Mouse (Mus musculus) midbrain, embryonic 14.5 days (tissue): ENCODE measurements at regions not wholly inside any gene's neighbourhood (a gene's known extent, or its start where the extent isn't known, plus 50 kb on each side); places are given as distances from the start of the nearest gene placed in this dataset.

Source experiments
- ATAC-seq: fragments of 200-750 bp; cut with Nextera tagmentation; 2 replicates; pipeline ENCODE4 v1.8.0; 2017; ENCODE audit warnings: moderate number of reproducible peaks, moderate library complexity; ENCODE audit not compliant: low FRiP score, low TSS enrichment
- DNase-seq: peaks from one replicate; pipeline ENCODE4 v3.0.0-alpha.2; 2015
- H3K27ac ChIP-seq: fragments of 300-500 bp; sonication (generic); replicated peaks from 2 replicates; pipeline ENCODE4 v1.5.1; 2014; ENCODE audit warnings: mild to moderate bottlenecking, low read depth, low read length, moderate library complexity
- H3K27me3 ChIP-seq: fragments of 300-500 bp; sonication (generic); 2 replicates; pipeline ENCODE4 v1.6.1; 2014; ENCODE audit warnings: low read length, control low read depth, mixed read lengths; ENCODE audit not compliant: control insufficient read depth, insufficient read depth
- H3K36me3 ChIP-seq: fragments of 300-500 bp; sonication (generic); 2 replicates; pipeline ENCODE4 v1.6.1; 2014; ENCODE audit warnings: low read length, control low read depth; ENCODE audit not compliant: control insufficient read depth, insufficient read depth
- H3K4me1 ChIP-seq: fragments of 300-500 bp; sonication (generic); 2 replicates; pipeline ENCODE4 v1.6.1; 2014; ENCODE audit warnings: mild to moderate bottlenecking, antibody characterized with exemption, low read length, control low read depth; ENCODE audit not compliant: control insufficient read depth, insufficient read depth
- H3K4me2 ChIP-seq: fragments of 300-500 bp; sonication (generic); 2 replicates; pipeline ENCODE4 v1.6.1; 2014; ENCODE audit warnings: mild to moderate bottlenecking, low read length, moderate library complexity
- H3K4me3 ChIP-seq: fragments of 300-500 bp; sonication (generic); replicated peaks from 2 replicates; pipeline ENCODE4 v1.5.1; 2014; ENCODE audit warnings: low read depth, low read length
- H3K9ac ChIP-seq: fragments of 300-500 bp; sonication (generic); replicated peaks from 2 replicates; pipeline ENCODE4 v1.6.1; 2014; ENCODE audit warnings: mild to moderate bottlenecking, low read length, moderate library complexity
- H3K9me3 ChIP-seq: fragments of 300-500 bp; sonication (generic); 2 replicates; pipeline ENCODE4 v1.6.1; 2016; ENCODE audit warnings: low read length, control low read depth, mixed read lengths; ENCODE audit not compliant: control insufficient read depth
- WGBS: fragments of 180-500 bp; shearing (Covaris S2); extraction: QIAGEN DNeasy Blood & Tissue Kit; methylation state at CpG from one replicate; pipeline ENCODE4 v1.1.7; 2014; 5-methylcytosine and 5-hydroxymethylcytosine counted together

DNA sequence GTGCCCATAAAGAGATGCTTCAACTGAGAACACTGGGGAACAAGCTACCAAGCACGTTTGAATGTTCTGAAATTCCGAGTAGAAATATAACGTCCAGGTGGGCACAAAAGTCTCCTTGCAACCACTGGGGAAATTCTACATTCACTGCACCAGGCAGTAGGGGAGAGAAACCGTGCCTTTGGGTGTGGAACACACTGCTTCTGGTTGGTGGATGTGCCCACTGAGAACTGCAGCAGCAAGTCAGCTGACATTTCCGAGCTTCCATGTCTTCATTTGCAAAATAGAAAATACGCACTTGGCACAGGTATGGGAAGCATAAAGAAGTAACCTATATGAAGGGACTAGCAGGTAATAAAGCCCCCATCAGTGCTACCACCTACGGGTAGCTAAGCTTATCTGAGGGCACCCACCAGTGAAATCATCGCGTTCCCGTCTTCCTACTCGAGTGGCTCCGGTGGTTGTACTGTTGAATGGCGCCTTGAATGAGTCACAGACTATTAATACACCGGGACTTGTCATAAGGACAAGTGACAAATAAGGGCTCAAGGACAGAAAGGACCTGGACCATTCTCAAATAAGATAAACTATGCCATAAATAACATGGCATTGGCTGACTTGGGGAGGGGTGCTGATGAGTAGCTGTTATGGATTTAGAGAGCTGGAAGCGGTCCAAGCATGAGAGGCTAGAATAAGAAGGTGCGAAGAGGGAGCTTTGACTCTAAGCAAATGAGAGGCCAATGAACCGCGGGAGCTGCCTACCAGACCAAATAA, 210.2 kb downstream of the Nuak1 start:
- H3K9me3 ChIP-seq: no peaks in the 10 kb centered on the region
- H3K4me2 ChIP-seq: no peak overlapping the region
- H3K27ac ChIP-seq: no peak overlapping the region
- no peaks in the 10 kb centered on the region for H3K36me3 ChIP-seq
- H3K4me3 ChIP-seq: no peak overlapping the region
- DNase-seq: no peak
- no peaks in the 10 kb centered on the region for H3K27me3 ChIP-seq
- ATAC-seq: no peak
- H3K4me1 ChIP-seq: no peaks in the 10 kb centered on the region
- WGBS: 86% methylated on average over 18 of the region's 18 CpGs
- H3K9ac ChIP-seq: no peak overlapping the region

DNA sequence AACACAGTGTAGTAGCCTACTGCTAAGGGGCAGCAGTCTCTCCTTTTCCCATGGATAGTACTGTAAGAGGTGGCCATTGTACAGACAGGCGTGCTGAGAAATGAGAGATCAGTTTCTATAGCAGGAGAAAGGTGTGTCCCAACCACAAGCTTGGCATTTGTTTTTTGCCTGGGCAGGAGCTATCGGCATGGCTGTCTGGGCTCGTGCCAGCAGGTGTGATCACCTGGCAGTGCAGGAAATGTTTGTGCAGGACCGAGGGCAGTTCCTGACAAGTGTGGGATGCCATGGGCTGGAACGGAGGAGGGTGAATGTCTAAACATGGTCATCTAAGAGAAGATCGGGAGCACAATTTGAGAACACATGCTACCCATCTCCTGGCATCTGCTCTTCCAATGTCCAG, 205.4 kb downstream of the Nuak1 start:
- H3K4me3 ChIP-seq: no peak overlapping the region
- H3K27ac ChIP-seq: no peak overlapping the region
- H3K9ac ChIP-seq: no peak overlapping the region
- H3K4me2 ChIP-seq: no peak overlapping the region
- DNase-seq: no peak
- peaks cover 5% of the 10 kb centered on the region; the same call in 1 of the 2 replicates for H3K4me1 ChIP-seq
- ATAC-seq: no peak
- no peaks in the 10 kb centered on the region for H3K9me3 ChIP-seq
- no peaks in the 10 kb centered on the region for H3K36me3 ChIP-seq
- H3K27me3 ChIP-seq: no peaks in the 10 kb centered on the region
- WGBS: 94% methylated on average over 6 of the region's 6 CpGs

- Histone ChIP-seq H3K4me3 (no peak overlapping the region), H3K9ac (no peak overlapping the region), H3K36me3 (no peaks in the 10 kb centered on the region), H3K27me3 (no peaks in the 10 kb centered on the region), H3K4me2 (no peak overlapping the region), H3K27ac (no peak overlapping the region), H3K9me3 (0 out of 2 replicates have a peak, but pooled peaks cover 2% of the 10 kb centered on the region), H3K4me1 (peaks cover 5% of the 10 kb centered on the region; the same call in 1 of the 2 replicates)
- ATAC-seq (no peak), DNase-seq (no peak)
- WGBS: 84% methylated on average over 2 of the region's 2 CpGs
These were observed 204.2 kb downstream of the Nuak1 start for GRCm38 (mm10) chr10:84236236-84236635.

- Histone ChIP-seq H3K9me3 (0 out of 2 replicates have a peak, but pooled peaks cover 12% of the 10 kb centered on the region), H3K36me3 (no peaks in the 10 kb centered on the region), H3K4me2 (peak overlapping the region; percentile 17), H3K27ac (no peak overlapping the region), H3K4me3 (no peak overlapping the region), H3K27me3 (no peaks in the 10 kb centered on the region), H3K4me1 (peaks cover 5% of the 10 kb centered on the region; the same call in 1 of the 2 replicates), H3K9ac (no peak overlapping the region)
- WGBS: 27% methylated on average over 18 of the region's 18 CpGs
- ATAC-seq: peak; percentile 60; the same call in 1 of the 2 replicates
- DNase-seq: peak; percentile 64
These were observed 202.0 kb downstream of the Nuak1 start for GRCm38 (mm10) chr10:84238279-84238963.

DNA sequence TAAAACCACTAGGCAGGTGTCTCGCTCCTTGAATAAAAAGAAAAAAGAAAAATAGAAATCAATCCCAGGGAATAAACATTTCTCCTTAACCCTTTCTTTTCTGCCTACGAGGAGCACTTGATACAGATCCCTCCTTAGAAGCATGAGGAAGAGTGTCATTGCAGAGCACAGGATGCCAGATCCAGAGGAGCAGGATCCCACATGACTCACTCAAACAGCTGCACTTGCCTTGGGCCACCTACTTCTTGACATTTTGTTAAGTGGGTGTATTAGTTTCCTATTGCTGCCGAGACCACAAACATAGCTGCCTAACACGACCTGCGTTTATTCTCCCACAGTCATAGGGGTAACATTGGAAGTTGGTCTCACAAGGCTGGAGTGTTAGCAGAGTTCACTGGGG, 197.1 kb downstream of the Nuak1 start:
- peaks cover 5% of the 10 kb centered on the region; the same call in 1 of the 2 replicates for H3K4me1 ChIP-seq
- H3K9me3 ChIP-seq: 0 out of 2 replicates have a peak, but pooled peaks cover 12% of the 10 kb centered on the region
- H3K9ac ChIP-seq: no peak overlapping the region
- ATAC-seq (no peak), DNase-seq (no peak)
- no peak overlapping the region for H3K27ac ChIP-seq
- WGBS: 95% methylated on average over 5 of the region's 5 CpGs
- H3K36me3 ChIP-seq: no peaks in the 10 kb centered on the region
- no peaks in the 10 kb centered on the region for H3K27me3 ChIP-seq
- H3K4me3 ChIP-seq: no peak overlapping the region
- H3K4me2 ChIP-seq: no peak overlapping the region

GRCm38 (mm10) chr10:84249346-84249745, 191.1 kb downstream of the Nuak1 start:
- DNase-seq: no peak
- H3K4me2 ChIP-seq: no peak overlapping the region
- no peaks in the 10 kb centered on the region for H3K4me1 ChIP-seq
- no peak for ATAC-seq
- H3K36me3 ChIP-seq: no peaks in the 10 kb centered on the region
- H3K9ac ChIP-seq: no peak overlapping the region
- no peak overlapping the region for H3K27ac ChIP-seq
- 96% methylated on average over 3 of the region's 3 CpGs for WGBS
- H3K4me3 ChIP-seq: no peak overlapping the region
- no peaks in the 10 kb centered on the region for H3K27me3 ChIP-seq
- H3K9me3 ChIP-seq: no peaks in the 10 kb centered on the region

DNA sequence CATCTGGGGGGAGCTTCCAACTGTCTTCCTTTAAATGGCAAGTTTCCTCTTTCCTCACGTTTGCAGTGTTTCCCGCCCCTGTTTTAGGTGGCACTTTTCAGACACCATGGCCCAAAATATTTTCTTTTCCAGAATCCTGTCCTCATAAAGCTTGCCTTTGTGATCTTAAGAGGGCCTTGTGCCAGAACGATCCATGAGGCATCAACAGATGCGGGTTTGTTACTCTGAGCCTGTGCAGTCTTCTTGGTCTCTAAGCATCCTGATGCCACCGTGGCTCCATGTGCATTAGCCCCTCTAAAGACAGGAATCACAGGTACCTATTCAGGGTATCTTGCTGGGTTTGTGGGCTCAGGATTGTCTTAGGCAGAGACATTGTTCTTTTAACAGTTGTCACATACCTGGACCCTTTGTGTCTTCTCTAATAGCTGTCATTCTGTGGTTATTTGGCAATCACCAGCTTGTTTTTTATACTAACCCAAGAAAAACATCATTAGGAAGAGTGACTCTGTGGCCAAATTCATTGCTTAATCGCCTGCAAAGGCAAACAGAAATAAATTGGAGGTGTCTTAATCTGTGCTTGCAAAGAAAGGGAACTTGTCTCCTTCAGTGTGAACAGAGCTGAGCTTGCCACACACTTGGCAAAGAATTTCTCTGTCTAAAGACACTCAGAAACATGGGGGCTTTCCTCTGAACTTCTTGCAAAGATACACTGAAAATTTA, 179.3 kb downstream of the Nuak1 start:
- Histone ChIP-seq H3K9ac (no peak overlapping the region), H3K27me3 (no peaks in the 10 kb centered on the region), H3K27ac (no peak overlapping the region), H3K4me3 (no peak overlapping the region), H3K4me2 (no peak overlapping the region), H3K36me3 (no peaks in the 10 kb centered on the region), H3K9me3 (no peaks in the 10 kb centered on the region), H3K4me1 (no peaks in the 10 kb centered on the region)
- ATAC-seq (no peak), DNase-seq (no peak)
- WGBS: 85% methylated on average over 6 of the region's 6 CpGs

DNA sequence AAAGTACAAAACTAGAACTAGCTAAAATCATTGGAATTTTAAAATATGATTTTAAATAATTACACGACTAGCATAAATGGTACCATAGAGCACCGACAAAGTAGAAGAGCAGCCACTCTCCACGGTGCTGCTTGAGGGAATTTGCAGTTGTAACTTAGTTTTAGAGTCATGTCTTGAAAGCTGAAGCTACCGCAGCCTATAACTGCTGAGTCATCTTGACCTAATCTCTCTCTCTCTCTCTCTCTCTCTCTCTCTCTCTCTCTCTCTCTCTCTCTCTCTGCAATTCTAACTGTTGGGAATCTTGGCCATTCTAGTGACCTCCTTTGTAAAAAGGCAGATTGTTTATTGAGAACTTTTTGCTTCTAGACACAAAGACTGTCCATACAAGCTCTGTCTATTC, 177.5 kb downstream of the Nuak1 start:
- no peak for DNase-seq
- WGBS: 92% methylated on average over 4 of the region's 4 CpGs
- no peaks in the 10 kb centered on the region for H3K4me1 ChIP-seq
- H3K27ac ChIP-seq: no peak overlapping the region
- no peak for ATAC-seq
- H3K27me3 ChIP-seq: no peaks in the 10 kb centered on the region
- no peak overlapping the region for H3K9ac ChIP-seq
- H3K4me3 ChIP-seq: no peak overlapping the region
- H3K9me3 ChIP-seq: no peaks in the 10 kb centered on the region
- H3K4me2 ChIP-seq: no peak overlapping the region
- no peaks in the 10 kb centered on the region for H3K36me3 ChIP-seq
